Mouse (Mus musculus): ENCODE measurements at regions not wholly inside any gene's neighbourhood (a gene's known extent, or its start where the extent isn't known, plus 50 kb on each side); places are given as distances from the start of the nearest gene placed in this dataset.

DNA sequence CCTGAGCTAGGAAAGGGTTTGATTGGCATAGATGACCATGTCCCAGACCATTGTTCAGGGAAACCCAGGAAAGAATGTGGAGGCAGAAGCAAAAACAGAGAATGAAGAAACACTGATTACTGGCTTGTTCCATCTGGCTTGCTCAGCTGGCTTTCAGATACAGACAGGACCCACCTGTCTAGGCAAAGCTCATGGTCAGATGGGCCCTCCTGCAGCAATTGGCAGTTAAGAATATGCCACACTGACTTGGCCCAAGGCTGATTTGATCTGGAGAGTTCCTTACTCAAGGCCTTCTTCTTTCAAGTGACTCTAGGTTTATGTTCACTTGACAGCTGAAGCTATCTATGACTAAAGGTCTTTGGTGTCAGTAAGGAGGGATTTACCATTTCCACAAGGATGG is 195.9 kb upstream of the Grin3a start:
- no peaks in the 10 kb centered on the region for H3K36me3 ChIP-seq (ENCODE audit: control insufficient read depth in 1 of 2, insufficient read depth in 2 of 2, low read length in 2 of 2)
- H3K27ac ChIP-seq (ENCODE audit: control insufficient read depth, low read depth, low read length) = no peak overlapping the region
- no peak for DNase-seq (ENCODE audit: low read depth, low spot score)
- no peaks in the 10 kb centered on the region for H3K27me3 ChIP-seq (ENCODE audit: control insufficient read depth in 1 of 2, insufficient read depth in 2 of 2, low read length in 2 of 2)
- no peak for TF ChIP-seq NELFE (IDR thresholded peaks at IDR 0.05; ENCODE audit: low read depth, low read length)
- no peak for TF ChIP-seq MAZ (IDR thresholded peaks at IDR 0.05; ENCODE audit: low read depth, low read length)
- no peak for TF ChIP-seq GABPA (IDR thresholded peaks at IDR 0.05; ENCODE audit: low read depth, low read length)
- H3K4me3 ChIP-seq (ENCODE audit: control insufficient read depth in 1 of 2, insufficient read depth in 1 of 2, low read depth in 2 of 2, low read length in 2 of 2) = no peak overlapping the region
- H3K9me3 ChIP-seq (replicated peaks; ENCODE audit: insufficient read depth, low read length) = no peaks in the 10 kb centered on the region
- H3K4me1 ChIP-seq (ENCODE audit: control insufficient read depth in 1 of 2, insufficient read depth in 2 of 2, low read length in 2 of 2) = no peaks in the 10 kb centered on the region
- no peaks in the 10 kb centered on the region for H3K79me2 ChIP-seq (ENCODE audit: control insufficient read depth, insufficient read depth, low read length, poor library complexity)
- no peak overlapping the region for H3K9ac ChIP-seq (ENCODE audit: control insufficient read depth, low read depth, low read length, poor library complexity, severe bottlenecking)

DNA sequence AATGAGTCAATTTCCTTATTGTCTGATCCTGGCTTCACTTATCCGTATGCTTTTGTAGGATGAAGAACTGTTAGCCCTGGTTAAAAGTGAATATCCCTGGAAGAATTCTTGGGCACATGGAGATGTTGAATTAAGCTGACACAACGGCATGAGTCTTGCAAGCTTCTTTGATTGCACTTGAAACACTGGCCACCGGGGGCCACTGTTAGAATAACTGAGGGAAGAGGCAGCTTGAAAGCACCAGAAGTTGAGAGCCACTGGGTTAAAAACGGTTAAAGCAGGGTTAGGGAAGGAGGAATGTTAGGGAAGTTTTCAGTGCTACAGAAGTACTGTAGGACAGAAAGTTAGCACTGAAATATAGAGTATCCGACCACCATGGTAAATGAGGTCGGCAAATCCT is 190.5 kb upstream of the Grin3a start:
- no peak for TF ChIP-seq USF2 (IDR thresholded peaks at IDR 0.05; ENCODE audit: borderline replicate concordance in 1 of 2, insufficient read depth in 1 of 2, low read depth in 1 of 2, low read length in 2 of 2)
- no peak for TF ChIP-seq TCF12 (IDR thresholded peaks at IDR 0.05; ENCODE audit: low read depth, low read length)
- Histone ChIP-seq H3K36me3 (ENCODE audit: control insufficient read depth in 1 of 2, insufficient read depth in 2 of 2, low read length in 2 of 2) (no peaks in the 10 kb centered on the region), H3K4me1 (ENCODE audit: control insufficient read depth in 1 of 2, insufficient read depth in 2 of 2, low read length in 2 of 2) (no peaks in the 10 kb centered on the region), H3K27me3 (ENCODE audit: control insufficient read depth in 1 of 2, insufficient read depth in 2 of 2, low read length in 2 of 2) (no peaks in the 10 kb centered on the region), H3K4me3 (ENCODE audit: control insufficient read depth in 1 of 2, insufficient read depth in 1 of 2, low read depth in 2 of 2, low read length in 2 of 2) (no peak overlapping the region), H3K9me3 (replicated peaks; ENCODE audit: insufficient read depth, low read length) (no peaks in the 10 kb centered on the region), H3K9ac (ENCODE audit: control insufficient read depth, low read depth, low read length, poor library complexity, severe bottlenecking) (no peak overlapping the region), H3K27ac (ENCODE audit: control insufficient read depth, low read depth, low read length) (no peak overlapping the region), H3K79me2 (ENCODE audit: control insufficient read depth, insufficient read depth, low read length, poor library complexity) (no peaks in the 10 kb centered on the region)
- DNase-seq (ENCODE audit: low read depth, low spot score) = no peak

DNA sequence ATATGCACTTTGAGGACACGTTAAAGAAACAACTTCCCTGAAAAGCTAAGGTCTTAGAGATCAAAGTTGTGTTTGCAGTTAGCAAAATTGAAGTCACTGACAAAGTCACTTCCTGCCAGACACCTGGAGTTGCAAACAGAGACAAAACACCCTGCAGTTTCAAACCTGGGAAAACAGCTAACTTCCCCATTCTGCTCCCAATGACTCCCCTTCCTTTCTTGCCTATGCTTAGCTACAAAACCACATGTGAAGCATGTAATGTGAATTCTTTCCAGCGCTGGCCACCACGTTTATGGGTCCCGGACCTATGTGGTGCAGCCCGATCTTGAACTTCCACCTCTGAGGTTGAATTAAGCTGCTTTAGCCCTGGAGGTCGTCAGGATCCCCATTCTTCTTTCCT is 179.8 kb upstream of the Grin3a start:
- H3K27ac ChIP-seq (ENCODE audit: control insufficient read depth, low read depth, low read length) = no peak overlapping the region
- DNase-seq (ENCODE audit: low read depth, low spot score) = no peak
- no peaks in the 10 kb centered on the region for H3K4me1 ChIP-seq (ENCODE audit: control insufficient read depth in 1 of 2, insufficient read depth in 2 of 2, low read length in 2 of 2)
- no peak overlapping the region for H3K4me3 ChIP-seq (ENCODE audit: control insufficient read depth in 1 of 2, insufficient read depth in 1 of 2, low read depth in 2 of 2, low read length in 2 of 2)
- H3K36me3 ChIP-seq (ENCODE audit: control insufficient read depth in 1 of 2, insufficient read depth in 2 of 2, low read length in 2 of 2) = no peaks in the 10 kb centered on the region
- no peak overlapping the region for H3K9ac ChIP-seq (ENCODE audit: control insufficient read depth, low read depth, low read length, poor library complexity, severe bottlenecking)
- H3K79me2 ChIP-seq (ENCODE audit: control insufficient read depth, insufficient read depth, low read length, poor library complexity) = no peaks in the 10 kb centered on the region
- H3K27me3 ChIP-seq (ENCODE audit: control insufficient read depth in 1 of 2, insufficient read depth in 2 of 2, low read length in 2 of 2) = no peaks in the 10 kb centered on the region
- no peak for TF ChIP-seq POLR2AphosphoS5 (IDR thresholded peaks at IDR 0.05; ENCODE audit: borderline replicate concordance, low read depth, low read length)
- no peak for TF ChIP-seq CHD2 (IDR thresholded peaks at IDR 0.05; ENCODE audit: low read length)
- TF ChIP-seq TAL1 (IDR thresholded peaks at IDR 0.05; ENCODE audit: low read length) = no peak
- TF ChIP-seq ZKSCAN1 (IDR thresholded peaks at IDR 0.05; ENCODE audit: low read depth, low read length) = no peak
- TF ChIP-seq MYB (IDR thresholded peaks at IDR 0.05; ENCODE audit: low read depth, low read length) = no peak
- TF ChIP-seq HCFC1 (IDR thresholded peaks at IDR 0.05; ENCODE audit: low read depth, low read length) = no peak
- TF ChIP-seq ETS1 (IDR thresholded peaks at IDR 0.05; ENCODE audit: low read depth, low read length) = no peak
- no peak for TF ChIP-seq MYC (IDR thresholded peaks at IDR 0.05; ENCODE audit: low read depth, low read length)
- no peak for TF ChIP-seq TBP (IDR thresholded peaks at IDR 0.05; ENCODE audit: low read depth, low read length)
- no peak for TF ChIP-seq TCF12 (IDR thresholded peaks at IDR 0.05; ENCODE audit: low read depth, low read length)
- TF ChIP-seq MAFK (IDR thresholded peaks at IDR 0.05; ENCODE audit: borderline replicate concordance, low read depth, low read length) = no peak
- no peak for TF ChIP-seq NRF1 (IDR thresholded peaks at IDR 0.05; ENCODE audit: insufficient read depth, low read depth, low read length, poor library complexity, severe bottlenecking)
- no peak for TF ChIP-seq POLR2A (IDR thresholded peaks at IDR 0.05; ENCODE audit: control insufficient read depth in 1 of 2, insufficient read depth in 1 of 2, low read depth in 1 of 2, low read length in 2 of 2, poor library complexity in 1 of 2)
- no peak for TF ChIP-seq MAX (IDR thresholded peaks at IDR 0.05; ENCODE audit: low read length)
- no peak for TF ChIP-seq POLR2AphosphoS2 (IDR thresholded peaks at IDR 0.05; ENCODE audit: low read length)
- TF ChIP-seq GATA1 (IDR thresholded peaks at IDR 0.05; ENCODE audit: low read depth, low read length) = no peak
- TF ChIP-seq SMC3 (IDR thresholded peaks at IDR 0.05; ENCODE audit: low read depth, low read length) = no peak
- no peaks in the 10 kb centered on the region for H3K9me3 ChIP-seq (replicated peaks; ENCODE audit: insufficient read depth, low read length)

Measured in MEL (cell line).